Mouse (Mus musculus): Measurements from ENCODE around the gene Nusap1. TPM values are rescaled to one million over a fixed set of nuclear protein-coding genes. Genes with fewer than 3 reads are reported as not detected.
"Not testable (repeated sequence)": the region's sequence is repeated elsewhere in the genome, so short reads cannot be mapped to it uniquely, and the experiment has no call there.

Gene Nusap1
- polyA plus RNA-seq, 1 experiment from 2014 or later = 93.7 TPM

GRCm38 (mm10) chr2:119619002-119619401 lies 904 bp downstream of the Nusap1 start:
- not testable (repeated sequence) for ATAC-seq (ENCODE audit: low read depth)

GRCm38 (mm10) chr2:119621302-119621701 lies 3.2 kb downstream of the Nusap1 start:
- WGBS = 98% methylated on average over 2 of the region's 2 CpGs
- no peak overlapping the region; the same call in 1 of the 2 replicates for H3K4me2 ChIP-seq (ENCODE audit: low read depth, low read length)
- no peak for ATAC-seq (ENCODE audit: low read depth)

More at GRCm38 (mm10) chr2:119619002-119619401, 904 bp downstream of the Nusap1 start:
- Histone ChIP-seq H3K9ac (ENCODE audit: low read length) (peak overlapping the region; percentile 63), H3K4me3 (ENCODE audit: low read length) (peak overlapping the region; percentile 94), H3K4me2 (ENCODE audit: low read depth, low read length) (peak overlapping the region; percentile 65), H3K4me1 (replicated peaks; ENCODE audit: control insufficient read depth, insufficient read depth, low read length) (peaks cover 16% of the 10 kb centered on the region)
- H3K36me3 ChIP-seq (ENCODE audit: control insufficient read depth, insufficient read depth, low read length); H3K9me3 ChIP-seq (ENCODE audit: control insufficient read depth, low read length); H3K27ac ChIP-seq (ENCODE audit: low read length); H3K27me3 ChIP-seq (ENCODE audit: control insufficient read depth, insufficient read depth, low read depth, low read length): not testable (repeated sequence)
- WGBS = 6% methylated on average over 6 of the region's 6 CpGs

DNA sequence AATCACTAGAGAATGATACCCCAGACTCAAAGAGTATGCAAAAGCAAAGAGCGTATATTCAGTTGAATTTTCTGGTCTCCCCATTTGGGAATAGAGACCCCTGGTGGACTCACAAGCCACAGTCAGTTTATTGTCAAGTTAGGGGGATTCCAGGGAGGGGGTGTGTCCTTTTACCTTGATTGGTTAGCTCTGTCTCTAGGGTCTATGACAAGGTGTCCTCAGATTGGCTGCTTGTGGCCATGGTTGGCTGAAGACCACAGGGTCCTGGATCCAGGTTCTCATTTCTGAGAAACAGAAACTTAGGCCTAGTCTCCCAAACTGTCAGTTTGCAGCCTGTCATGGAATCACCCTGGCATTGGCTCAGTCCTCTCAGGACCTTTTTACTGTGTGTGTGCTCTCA lies 18.7 kb downstream of the Nusap1 start:
- ATAC-seq (ENCODE audit: low read depth) = no peak
- Histone ChIP-seq H3K9ac (ENCODE audit: low read length) (no peak overlapping the region), H3K4me1 (replicated peaks; ENCODE audit: control insufficient read depth, insufficient read depth, low read length) (no peaks in the 10 kb centered on the region), H3K27ac (ENCODE audit: low read length) (no peak overlapping the region), H3K27me3 (ENCODE audit: control insufficient read depth, insufficient read depth, low read depth, low read length) (no peaks in the 10 kb centered on the region), H3K4me3 (ENCODE audit: low read length) (no peak overlapping the region), H3K36me3 (ENCODE audit: control insufficient read depth, insufficient read depth, low read length) (peaks cover 70% of the 10 kb centered on the region), H3K9me3 (ENCODE audit: control insufficient read depth, low read length) (no peaks in the 10 kb centered on the region), H3K4me2 (ENCODE audit: low read depth, low read length) (no peak overlapping the region)
- 71% methylated on average over 1 of the region's 1 CpGs for WGBS

More at GRCm38 (mm10) chr2:119621302-119621701, 3.2 kb downstream of the Nusap1 start:
- no peak overlapping the region for H3K4me3 ChIP-seq (ENCODE audit: low read length)
- peaks cover 6% of the 10 kb centered on the region; the same call in 1 of the 2 replicates for H3K36me3 ChIP-seq (ENCODE audit: control insufficient read depth, insufficient read depth, low read length)
- no peak overlapping the region for H3K9ac ChIP-seq (ENCODE audit: low read length)
- H3K9me3 ChIP-seq (ENCODE audit: control insufficient read depth, low read length) = no peaks in the 10 kb centered on the region
- peaks cover 16% of the 10 kb centered on the region for H3K4me1 ChIP-seq (replicated peaks; ENCODE audit: control insufficient read depth, insufficient read depth, low read length)
- H3K27ac ChIP-seq (ENCODE audit: low read length) = no peak overlapping the region
- H3K27me3 ChIP-seq (ENCODE audit: control insufficient read depth, insufficient read depth, low read depth, low read length) = no peaks in the 10 kb centered on the region

GRCm38 (mm10) chr2:119641214-119641912 lies 23.3 kb downstream of the Nusap1 start:
- Histone ChIP-seq H3K36me3 (ENCODE audit: control insufficient read depth, insufficient read depth, low read length) (peaks cover 65% of the 10 kb centered on the region), H3K27me3 (ENCODE audit: control insufficient read depth, insufficient read depth, low read depth, low read length) (no peaks in the 10 kb centered on the region), H3K27ac (ENCODE audit: low read length) (no peak overlapping the region), H3K4me3 (ENCODE audit: low read length) (no peak overlapping the region), H3K9ac (ENCODE audit: low read length) (no peak overlapping the region), H3K4me1 (replicated peaks; ENCODE audit: control insufficient read depth, insufficient read depth, low read length) (no peaks in the 10 kb centered on the region), H3K4me2 (ENCODE audit: low read depth, low read length) (no peak overlapping the region), H3K9me3 (ENCODE audit: control insufficient read depth, low read length) (no peaks in the 10 kb centered on the region)
- ATAC-seq (ENCODE audit: low read depth) = no peak
- WGBS = 96% methylated on average over 5 of the region's 5 CpGs

- no peak for ATAC-seq (ENCODE audit: low read depth)
- H3K4me1 ChIP-seq (replicated peaks; ENCODE audit: control insufficient read depth, insufficient read depth, low read length) = no peaks in the 10 kb centered on the region
- no peaks in the 10 kb centered on the region for H3K27me3 ChIP-seq (ENCODE audit: control insufficient read depth, insufficient read depth, low read depth, low read length)
- no peak overlapping the region for H3K4me3 ChIP-seq (ENCODE audit: low read length)
- peaks cover 55% of the 10 kb centered on the region for H3K36me3 ChIP-seq (ENCODE audit: control insufficient read depth, insufficient read depth, low read length)
- H3K9me3 ChIP-seq (ENCODE audit: control insufficient read depth, low read length) = no peaks in the 10 kb centered on the region
- H3K4me2 ChIP-seq (ENCODE audit: low read depth, low read length) = no peak overlapping the region
- no peak overlapping the region for H3K9ac ChIP-seq (ENCODE audit: low read length)
- H3K27ac ChIP-seq (ENCODE audit: low read length) = no peak overlapping the region
- WGBS = 84% methylated on average over 5 of the region's 5 CpGs
Measured at GRCm38 (mm10) chr2:119644254-119644653, 26.2 kb downstream of the Nusap1 start.

DNA sequence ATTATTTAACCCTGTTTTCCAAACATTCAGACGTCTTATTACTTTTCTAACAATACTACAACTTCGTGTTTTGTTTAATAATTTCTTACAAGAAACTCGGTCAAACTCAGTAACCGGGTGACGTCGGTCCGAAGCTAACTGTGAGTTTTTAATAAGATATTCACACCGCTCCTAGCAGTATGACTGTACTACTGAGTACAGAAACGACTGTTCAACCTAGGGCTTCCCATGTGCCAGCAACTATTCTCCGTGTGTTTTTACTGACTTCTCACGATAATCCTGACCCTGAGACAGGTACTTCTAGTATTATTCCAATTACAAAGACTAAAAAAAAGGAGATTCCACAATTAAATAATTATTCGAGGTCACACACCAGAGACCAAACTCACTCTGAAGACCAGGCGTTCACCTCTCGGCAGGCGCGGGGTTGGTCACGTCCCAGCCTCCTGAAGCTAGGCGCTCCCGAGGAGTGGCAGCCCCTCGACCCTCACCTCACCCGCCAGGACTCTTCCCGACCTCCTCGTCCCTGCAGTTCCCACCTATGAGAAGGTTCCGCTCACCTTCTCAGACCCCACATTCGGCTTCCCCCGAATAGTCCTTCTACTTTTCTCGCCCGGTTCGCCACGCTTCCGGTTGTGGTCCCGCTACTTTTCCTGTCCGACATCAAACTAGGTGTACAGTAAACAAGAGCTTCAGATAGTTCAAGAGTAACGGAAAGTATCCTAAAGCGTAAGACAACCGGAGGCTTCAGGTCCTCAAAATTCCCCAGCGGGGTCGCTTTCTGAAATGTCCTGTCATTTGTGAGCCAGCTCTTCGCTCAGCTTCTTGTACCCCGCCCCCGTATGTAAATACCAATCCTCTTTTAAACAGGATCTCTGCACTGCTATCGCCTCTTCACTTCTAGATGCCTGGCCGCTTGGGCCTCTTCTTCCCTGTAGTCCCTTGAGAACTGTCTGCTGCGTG lies 44.4 kb downstream of the Nusap1 start, which contains the start of gene Ndufaf1:
Gene Ndufaf1 (minus strand): TSS at position 608 of the 963 bp plus-strand sequence.
- H3K9ac ChIP-seq (ENCODE audit: low read length) = peak within 1 kb of the TSS; percentile 94
- H3K36me3 ChIP-seq (ENCODE audit: control insufficient read depth, insufficient read depth, low read length) = peaks cover 1% of the 10 kb centered on the region; the same call in 1 of the 2 replicates
- WGBS = under 1% methylated on average over 44 of the region's 44 CpGs
- H3K27ac ChIP-seq (ENCODE audit: low read length) = no peak within 1 kb of the TSS
- peak within 1 kb of the TSS; percentile 89 for H3K4me2 ChIP-seq (ENCODE audit: low read depth, low read length)
- peaks cover 6% of the 10 kb centered on the region; the same call in 1 of the 2 replicates for H3K4me1 ChIP-seq (replicated peaks; ENCODE audit: control insufficient read depth, insufficient read depth, low read length)
- H3K27me3 ChIP-seq (ENCODE audit: control insufficient read depth, insufficient read depth, low read depth, low read length) = no peaks in the 10 kb centered on the region
- ATAC-seq (ENCODE audit: low read depth) = peak; percentile 94
- H3K4me3 ChIP-seq (ENCODE audit: low read length) = peak within 1 kb of the TSS; percentile 93
- H3K9me3 ChIP-seq (ENCODE audit: control insufficient read depth, low read length) = no peaks in the 10 kb centered on the region

GRCm38 (mm10) chr2:119665744-119666143 lies 47.6 kb downstream of the Nusap1 start:
- H3K9ac ChIP-seq (ENCODE audit: low read length); ATAC-seq (ENCODE audit: low read depth); H3K4me1 ChIP-seq (replicated peaks; ENCODE audit: control insufficient read depth, insufficient read depth, low read length); H3K36me3 ChIP-seq (ENCODE audit: control insufficient read depth, insufficient read depth, low read length); H3K9me3 ChIP-seq (ENCODE audit: control insufficient read depth, low read length); H3K27ac ChIP-seq (ENCODE audit: low read length); H3K4me3 ChIP-seq (ENCODE audit: low read length); H3K4me2 ChIP-seq (ENCODE audit: low read depth, low read length); H3K27me3 ChIP-seq (ENCODE audit: control insufficient read depth, insufficient read depth, low read depth, low read length): not testable (repeated sequence)
- 73% methylated on average over 16 of the region's 23 CpGs for WGBS

GRCm38 (mm10) chr2:119669010-119669409 lies 50.9 kb downstream of the Nusap1 start:
- Histone ChIP-seq H3K4me2 (ENCODE audit: low read depth, low read length) (no peak overlapping the region), H3K4me3 (ENCODE audit: low read length) (no peak overlapping the region), H3K4me1 (replicated peaks; ENCODE audit: control insufficient read depth, insufficient read depth, low read length) (no peaks in the 10 kb centered on the region), H3K27me3 (ENCODE audit: control insufficient read depth, insufficient read depth, low read depth, low read length) (no peaks in the 10 kb centered on the region), H3K27ac (ENCODE audit: low read length) (no peak overlapping the region), H3K36me3 (ENCODE audit: control insufficient read depth, insufficient read depth, low read length) (no peaks in the 10 kb centered on the region), H3K9ac (ENCODE audit: low read length) (no peak overlapping the region), H3K9me3 (ENCODE audit: control insufficient read depth, low read length) (no peaks in the 10 kb centered on the region)
- ATAC-seq (ENCODE audit: low read depth) = no peak
- 18% methylated on average over 7 of the region's 7 CpGs for WGBS
